Mouse (Mus musculus) frontal cortex, postnatal 14 days (tissue): ENCODE data around the gene Slc39a9.

ENCODE experiments used
- DNase-seq, 2 experiments: peaks; one replicate each; pipeline ENCODE4 v3.0.0; 2022; ENCODE audit warnings: low spot score in 2 of 2

The Slc39a9 gene

GRCm38 (mm10) chr12:80653951-80654658, 10.4 kb downstream of the Slc39a9 start:
- DNase-seq: no peak

- DNase-seq: no peak
Measured at GRCm38 (mm10) chr12:80654659-80655025, 11.0 kb downstream of the Slc39a9 start.

- no peak for DNase-seq
Measured at GRCm38 (mm10) chr12:80658661-80659060, 15.0 kb downstream of the Slc39a9 start.

GRCm38 (mm10) chr12:80662322-80662721, 18.6 kb downstream of the Slc39a9 start:
- DNase-seq: no peak

- no peak for DNase-seq
Measured at GRCm38 (mm10) chr12:80663935-80664334, 20.3 kb downstream of the Slc39a9 start.

- DNase-seq: no peak
Measured at GRCm38 (mm10) chr12:80668391-80668790, 24.7 kb downstream of the Slc39a9 start.

- DNase-seq: peak in 1 of 2 experiments; percentile 52
Measured at GRCm38 (mm10) chr12:80673170-80673569, 29.5 kb downstream of the Slc39a9 start.

GRCm38 (mm10) chr12:80681340-80681739, 37.7 kb downstream of the Slc39a9 start:
- peak in 1 of 2 experiments; percentile 20 for DNase-seq

- DNase-seq: no peak
Measured at GRCm38 (mm10) chr12:80683554-80683953, 39.9 kb downstream of the Slc39a9 start.

GRCm38 (mm10) chr12:80684316-80684715, 40.6 kb downstream of the Slc39a9 start:
- no peak for DNase-seq

- no peak for DNase-seq
Measured at GRCm38 (mm10) chr12:80687788-80688211, 44.1 kb downstream of the Slc39a9 start.

- DNase-seq: no peak
Measured at GRCm38 (mm10) chr12:80689696-80690095, 46.0 kb downstream of the Slc39a9 start.

- no peak for DNase-seq
Measured at GRCm38 (mm10) chr12:80691671-80692091, 48.0 kb downstream of the Slc39a9 start.

GRCm38 (mm10) chr12:80692269-80692972, 48.7 kb downstream of the Slc39a9 start, which contains the start of gene Plekhd1:
Gene Plekhd1, plus strand, starts transcription at chr12:80692591.
- DNase-seq: no peak

GRCm38 (mm10) chr12:80693700-80694099, 50.0 kb downstream of the Slc39a9 start:
- no peak for DNase-seq

GRCm38 (mm10) chr12:80695004-80695403, 51.3 kb downstream of the Slc39a9 start:
- DNase-seq: no peak

- DNase-seq: no peak
Measured at GRCm38 (mm10) chr12:80698526-80699143, 55.0 kb downstream of the Slc39a9 start.

GRCm38 (mm10) chr12:80699144-80699531, 55.5 kb downstream of the Slc39a9 start:
- no peak for DNase-seq

GRCm38 (mm10) chr12:80701332-80701731, 57.6 kb downstream of the Slc39a9 start:
- no peak for DNase-seq

GRCm38 (mm10) chr12:80706208-80706914, 62.7 kb downstream of the Slc39a9 start:
- no peak for DNase-seq

GRCm38 (mm10) chr12:80706915-80707604, 63.4 kb downstream of the Slc39a9 start:
- DNase-seq: no peak
